Mouse (Mus musculus): ENCODE data around the gene Pdxk. TPM values are rescaled to one million over a fixed set of nuclear protein-coding genes. Genes with fewer than 3 reads are reported as not detected.
"Not testable (repeated sequence)": the region's sequence is repeated elsewhere in the genome, so short reads cannot be mapped to it uniquely, and the experiment has no call there.

Pdxk gene
- 30.0 and 32.9 TPM in 2 replicates for polyA plus RNA-seq (2014; fragmentation: Nextera tagmentation; extraction: Ambion mirVana)

GRCm38 (mm10) chr10:78464792-78465207 lies at the start of gene Pdxk:
TSS of gene Pdxk (minus strand) at chr10:78464975.
- Histone ChIP-seq H3K4me1 (replicated peaks; ENCODE audit: control insufficient read depth, insufficient read depth, low read length) (peaks cover 10% of the 10 kb centered on the region; the same call in 1 of the 2 replicates), H3K36me3 (replicated peaks; ENCODE audit: control insufficient read depth, insufficient read depth) (no peaks in the 10 kb centered on the region), H3K4me2 (replicated peaks) (peak within 1 kb of the TSS; percentile 99), H3K9ac (peak within 1 kb of the TSS; percentile 86), H3K27me3 (ENCODE audit: control insufficient read depth, insufficient read depth, low read length) (no peaks in the 10 kb centered on the region), H3K9me3 (ENCODE audit: control insufficient read depth, low read length) (no peaks in the 10 kb centered on the region), H3K27ac (peak within 1 kb of the TSS; percentile 53), H3K4me3 (replicated peaks; ENCODE audit: low read length) (peak within 1 kb of the TSS; percentile 62)
- WGBS, result under 1% methylated on average over 35 of the region's 35 CpGs
- DNase-seq (ENCODE audit: low spot score) (peak; percentile 87), ATAC-seq (ENCODE audit: low FRiP score) (peak; percentile 94)

- Histone ChIP-seq H3K4me1 (replicated peaks; ENCODE audit: control insufficient read depth, insufficient read depth, low read length) (no peaks in the 10 kb centered on the region), H3K27ac (no peak overlapping the region), H3K36me3 (replicated peaks; ENCODE audit: control insufficient read depth, insufficient read depth) (no peaks in the 10 kb centered on the region), H3K4me2 (replicated peaks) (no peak overlapping the region), H3K9me3 (ENCODE audit: control insufficient read depth, low read length) (no peaks in the 10 kb centered on the region), H3K9ac (no peak overlapping the region), H3K27me3 (ENCODE audit: control insufficient read depth, insufficient read depth, low read length) (no peaks in the 10 kb centered on the region), H3K4me3 (replicated peaks; ENCODE audit: low read length) (no peak overlapping the region)
- DNase-seq (ENCODE audit: low spot score) (no peak), ATAC-seq (ENCODE audit: low FRiP score) (no peak)
- 78% methylated on average over 6 of the region's 6 CpGs for WGBS
Measured at GRCm38 (mm10) chr10:78502986-78503733, 38.4 kb upstream of the Pdxk start.

- H3K27me3 ChIP-seq (ENCODE audit: control insufficient read depth, insufficient read depth, low read length), result peaks cover 6% of the 10 kb centered on the region; the same call in 1 of the 2 replicates
- no peaks in the 10 kb centered on the region for H3K9me3 ChIP-seq (ENCODE audit: control insufficient read depth, low read length)
- no peak overlapping the region for H3K9ac ChIP-seq
- ATAC-seq (ENCODE audit: low FRiP score), result peak; percentile 84
- H3K4me3 ChIP-seq (replicated peaks; ENCODE audit: low read length), result peak overlapping the region; percentile 8; the same call in 1 of the 2 replicates
- no peaks in the 10 kb centered on the region for H3K36me3 ChIP-seq (replicated peaks; ENCODE audit: control insufficient read depth, insufficient read depth)
- no peak overlapping the region for H3K27ac ChIP-seq
- 9% methylated on average over 26 of the region's 26 CpGs for WGBS
- no peaks in the 10 kb centered on the region for H3K4me1 ChIP-seq (replicated peaks; ENCODE audit: control insufficient read depth, insufficient read depth, low read length)
- peak; percentile 72 for DNase-seq (ENCODE audit: low spot score)
- peak overlapping the region; percentile 43 for H3K4me2 ChIP-seq (replicated peaks)
Measured at GRCm38 (mm10) chr10:78487431-78488086, 22.8 kb upstream of the Pdxk start.

GRCm38 (mm10) chr10:78486871-78487270 lies 22.1 kb upstream of the Pdxk start:
- WGBS, result 80% methylated on average over 5 of the region's 5 CpGs
- Histone ChIP-seq H3K4me1 (replicated peaks; ENCODE audit: control insufficient read depth, insufficient read depth, low read length) (no peaks in the 10 kb centered on the region), H3K9ac (no peak overlapping the region), H3K9me3 (ENCODE audit: control insufficient read depth, low read length) (no peaks in the 10 kb centered on the region), H3K4me3 (replicated peaks; ENCODE audit: low read length) (no peak overlapping the region), H3K27ac (no peak overlapping the region), H3K27me3 (ENCODE audit: control insufficient read depth, insufficient read depth, low read length) (peaks cover 6% of the 10 kb centered on the region; the same call in 1 of the 2 replicates), H3K4me2 (replicated peaks) (no peak overlapping the region), H3K36me3 (replicated peaks; ENCODE audit: control insufficient read depth, insufficient read depth) (no peaks in the 10 kb centered on the region)
- no peak for DNase-seq (ENCODE audit: low spot score)
- ATAC-seq (ENCODE audit: low FRiP score), result no peak

- not testable (repeated sequence) for H3K4me3 ChIP-seq (replicated peaks; ENCODE audit: low read length); H3K9me3 ChIP-seq (ENCODE audit: control insufficient read depth, low read length); H3K36me3 ChIP-seq (replicated peaks; ENCODE audit: control insufficient read depth, insufficient read depth); H3K27ac ChIP-seq; H3K4me2 ChIP-seq (replicated peaks); DNase-seq (ENCODE audit: low spot score); H3K9ac ChIP-seq; H3K4me1 ChIP-seq (replicated peaks; ENCODE audit: control insufficient read depth, insufficient read depth, low read length); ATAC-seq (ENCODE audit: low FRiP score); H3K27me3 ChIP-seq (ENCODE audit: control insufficient read depth, insufficient read depth, low read length)
- 77% methylated on average over 2 of the region's 2 CpGs for WGBS
Measured at GRCm38 (mm10) chr10:78485369-78485768, 20.6 kb upstream of the Pdxk start.

GRCm38 (mm10) chr10:78481928-78482499 lies 17.2 kb upstream of the Pdxk start:
- Histone ChIP-seq H3K9ac (peak overlapping the region; percentile 60), H3K4me2 (replicated peaks) (peak overlapping the region; percentile 97), H3K27ac (no peak overlapping the region), H3K4me1 (replicated peaks; ENCODE audit: control insufficient read depth, insufficient read depth, low read length) (0 out of 2 replicates have a peak, but pooled peaks cover 3% of the 10 kb centered on the region), H3K9me3 (ENCODE audit: control insufficient read depth, low read length) (0 out of 2 replicates have a peak, but pooled peaks cover 3% of the 10 kb centered on the region), H3K4me3 (replicated peaks; ENCODE audit: low read length) (peak overlapping the region; percentile 52), H3K36me3 (replicated peaks; ENCODE audit: control insufficient read depth, insufficient read depth) (no peaks in the 10 kb centered on the region), H3K27me3 (ENCODE audit: control insufficient read depth, insufficient read depth, low read length) (peaks cover 6% of the 10 kb centered on the region; the same call in 1 of the 2 replicates)
- under 1% methylated on average over 35 of the region's 35 CpGs for WGBS
- peak; percentile 74 for DNase-seq (ENCODE audit: low spot score)
- peak; percentile 94 for ATAC-seq (ENCODE audit: low FRiP score)

- Histone ChIP-seq H3K36me3 (replicated peaks; ENCODE audit: control insufficient read depth, insufficient read depth) (no peaks in the 10 kb centered on the region), H3K4me1 (replicated peaks; ENCODE audit: control insufficient read depth, insufficient read depth, low read length) (0 out of 2 replicates have a peak, but pooled peaks cover 3% of the 10 kb centered on the region), H3K27ac (no peak overlapping the region), H3K27me3 (ENCODE audit: control insufficient read depth, insufficient read depth, low read length) (peaks cover 6% of the 10 kb centered on the region; the same call in 1 of the 2 replicates), H3K4me2 (replicated peaks) (peak overlapping the region; percentile 97), H3K4me3 (replicated peaks; ENCODE audit: low read length) (peak overlapping the region; percentile 52), H3K9ac (peak overlapping the region; percentile 60), H3K9me3 (ENCODE audit: control insufficient read depth, low read length) (0 out of 2 replicates have a peak, but pooled peaks cover 3% of the 10 kb centered on the region)
- peak; percentile 49; the same call in 1 of the 2 replicates for ATAC-seq (ENCODE audit: low FRiP score)
- WGBS, result 39% methylated on average over 21 of the region's 21 CpGs
- no peak for DNase-seq (ENCODE audit: low spot score)
Measured at GRCm38 (mm10) chr10:78480954-78481927, 16.5 kb upstream of the Pdxk start.

GRCm38 (mm10) chr10:78476821-78477220 lies 12.0 kb upstream of the Pdxk start:
- Histone ChIP-seq H3K27ac (no peak overlapping the region), H3K27me3 (ENCODE audit: control insufficient read depth, insufficient read depth, low read length) (no peaks in the 10 kb centered on the region), H3K4me3 (replicated peaks; ENCODE audit: low read length) (no peak overlapping the region), H3K9me3 (ENCODE audit: control insufficient read depth, low read length) (0 out of 2 replicates have a peak, but pooled peaks cover 3% of the 10 kb centered on the region), H3K9ac (no peak overlapping the region), H3K4me2 (replicated peaks) (no peak overlapping the region), H3K4me1 (replicated peaks; ENCODE audit: control insufficient read depth, insufficient read depth, low read length) (0 out of 2 replicates have a peak, but pooled peaks cover 3% of the 10 kb centered on the region), H3K36me3 (replicated peaks; ENCODE audit: control insufficient read depth, insufficient read depth) (no peaks in the 10 kb centered on the region)
- no peak for DNase-seq (ENCODE audit: low spot score)
- 74% methylated on average over 4 of the region's 4 CpGs for WGBS
- no peak for ATAC-seq (ENCODE audit: low FRiP score)

Measured in hindbrain, embryonic 14.5 days (tissue).